In genomic region chr5:7539812-7540645, GRCm38 (mm10) we compare ENCODE assay signal across 28 mouse cellular contexts.
DNase-seq lines count a peak whose midpoint lies in the region; ATAC-seq and TF ChIP-seq lines count a peak whose summit lies in the region.
"Had no signal": no experiment of that assay in that cellular context is flagged by ENCODE, and none has a peak within 500 bp of the region (broad histone marks: within the 10 kb centered on the region; RNA-seq: fewer than 3 reads in every experiment).

No protein-coding gene starts in this region.

- no peaks in the 10 kb centered on the region for H3K9me3 ChIP-seq in midbrain, postnatal 0 days (ENCODE audit: low read length)
- H3K9me3 ChIP-seq in midbrain, embryonic 15.5 days = no peaks in the 10 kb centered on the region
- no peaks in the 10 kb centered on the region for H3K9me3 ChIP-seq in limb, embryonic 13.5 days
- H3K9me3 ChIP-seq in stomach, embryonic 16.5 days (replicated peaks; ENCODE audit: control insufficient read depth, low read length) = no peaks in the 10 kb centered on the region
- H3K9me3 ChIP-seq: embryonic facial prominence, embryonic 15.5 days; heart, embryonic 13.5 days; hindbrain, embryonic 13.5 days; liver, embryonic 12.5 days had no signal

- H3K4me1 ChIP-seq in midbrain, postnatal 0 days (ENCODE audit: insufficient read depth, low read length) = no peaks in the 10 kb centered on the region
- no peaks in the 10 kb centered on the region for H3K4me1 ChIP-seq in midbrain, embryonic 15.5 days
- peaks cover 9% of the 10 kb centered on the region; the same call in 1 of the 2 replicates for H3K4me1 ChIP-seq in limb, embryonic 13.5 days
- H3K4me1 ChIP-seq in stomach, embryonic 16.5 days (ENCODE audit: control insufficient read depth, insufficient read depth, low read length) = no peaks in the 10 kb centered on the region
- H3K4me1 ChIP-seq: embryonic facial prominence, embryonic 15.5 days; heart, embryonic 13.5 days; hindbrain, embryonic 13.5 days; liver, embryonic 12.5 days had no signal

- H3K9ac ChIP-seq in midbrain, postnatal 0 days (replicated peaks; ENCODE audit: low read length, poor library complexity, severe bottlenecking) = no peak overlapping the region
- H3K9ac ChIP-seq in midbrain, embryonic 15.5 days = no peak overlapping the region
- H3K9ac ChIP-seq in limb, embryonic 13.5 days = no peak overlapping the region
- no peak overlapping the region for H3K9ac ChIP-seq in stomach, embryonic 16.5 days (ENCODE audit: low read length)
- H3K9ac ChIP-seq: embryonic facial prominence, embryonic 15.5 days; heart, embryonic 13.5 days; hindbrain, embryonic 13.5 days; liver, embryonic 12.5 days had no signal

- TF ChIP-seq CTCF in midbrain, postnatal 0 days (IDR thresholded peaks at IDR 0.05) = no peak

- no peak overlapping the region for H3K4me3 ChIP-seq in midbrain, postnatal 0 days (ENCODE audit: low read depth, low read length)
- no peak overlapping the region for H3K4me3 ChIP-seq in midbrain, embryonic 15.5 days
- no peak overlapping the region for H3K4me3 ChIP-seq in limb, embryonic 13.5 days
- no peak overlapping the region for H3K4me3 ChIP-seq in stomach, embryonic 16.5 days (replicated peaks; ENCODE audit: low read length)
- H3K4me3 ChIP-seq: embryonic facial prominence, embryonic 15.5 days; heart, embryonic 13.5 days; hindbrain, embryonic 13.5 days; liver, embryonic 12.5 days; myocyte had no signal

- no peaks in the 10 kb centered on the region for H3K27me3 ChIP-seq in midbrain, postnatal 0 days (ENCODE audit: insufficient read depth, low read length)
- no peaks in the 10 kb centered on the region for H3K27me3 ChIP-seq in midbrain, embryonic 15.5 days (replicated peaks)
- H3K27me3 ChIP-seq in limb, embryonic 13.5 days = no peaks in the 10 kb centered on the region
- H3K27me3 ChIP-seq in stomach, embryonic 16.5 days (ENCODE audit: control insufficient read depth, insufficient read depth, low read length) = no peaks in the 10 kb centered on the region
- H3K27me3 ChIP-seq: embryonic facial prominence, embryonic 15.5 days; heart, embryonic 13.5 days; hindbrain, embryonic 13.5 days; liver, embryonic 12.5 days had no signal

- no peak overlapping the region for H3K4me2 ChIP-seq in midbrain, postnatal 0 days (ENCODE audit: low read depth, low read length, poor library complexity, severe bottlenecking)
- H3K4me2 ChIP-seq in midbrain, embryonic 15.5 days = no peak overlapping the region
- no peak overlapping the region for H3K4me2 ChIP-seq in limb, embryonic 13.5 days (replicated peaks)
- H3K4me2 ChIP-seq in stomach, embryonic 16.5 days (ENCODE audit: low read depth, low read length) = no peak overlapping the region
- H3K4me2 ChIP-seq: embryonic facial prominence, embryonic 15.5 days; heart, embryonic 13.5 days; hindbrain, embryonic 13.5 days; liver, embryonic 12.5 days had no signal

- peak; percentile 0 for DNase-seq in embryo, embryonic 10.5 days (ENCODE audit: low spot score)
- no peak for DNase-seq in embryo, embryonic 10 days (ENCODE audit: low spot score)
- DNase-seq in midbrain, postnatal 0 days (ENCODE audit: low spot score) = peak; percentile 10
- DNase-seq in ovary, postnatal 10 days (ENCODE audit: low spot score) = no peak
- no peak for DNase-seq in lung, postnatal 4 days
- DNase-seq: adrenal gland, postnatal 10 days; cerebellum, adult 2 months; cerebellum, postnatal 36 days; gastrocnemius, postnatal 14 days; heart, adult 11 months; heart, postnatal 14 days; lung, adult 2 months; lung, postnatal 14 days; midbrain, embryonic 14.5 days; retina, postnatal 1 day; right cerebral cortex, postnatal 25 days; spleen, adult 18-20 months; thymus, postnatal 36 days had no signal

- WGBS in midbrain, postnatal 0 days = 66% methylated on average over 2 of the region's 2 CpGs
- WGBS in midbrain, embryonic 15.5 days = 75% methylated on average over 2 of the region's 2 CpGs
- 33% methylated on average over 2 of the region's 2 CpGs for WGBS in limb, embryonic 13.5 days
- 52% methylated on average over 2 of the region's 2 CpGs for WGBS in stomach, embryonic 16.5 days

- ATAC-seq in midbrain, postnatal 0 days (ENCODE audit: low FRiP score) = no peak
- ATAC-seq in midbrain, embryonic 15.5 days (replicated peaks) = no peak
- peak; percentile 83 for ATAC-seq in limb, embryonic 13.5 days (ENCODE audit: low FRiP score, low read depth)
- ATAC-seq in stomach, embryonic 16.5 days (ENCODE audit: insufficient read depth, low FRiP score) = peak; percentile 17; the same call in 1 of the 2 replicates
- ATAC-seq: forebrain, embryonic 14.5 days; intestine, postnatal 0 days; liver, embryonic 12.5 days had no signal

- no peak overlapping the region for H3K27ac ChIP-seq in midbrain, postnatal 0 days (ENCODE audit: low read depth, low read length)
- H3K27ac ChIP-seq in midbrain, embryonic 15.5 days = no peak overlapping the region
- H3K27ac ChIP-seq in limb, embryonic 13.5 days = no peak overlapping the region
- H3K27ac ChIP-seq in stomach, embryonic 16.5 days (ENCODE audit: low read length) = no peak overlapping the region
- H3K27ac ChIP-seq: embryonic facial prominence, embryonic 15.5 days; heart, embryonic 13.5 days; hindbrain, embryonic 13.5 days; liver, embryonic 12.5 days had no signal

- H3K36me3 ChIP-seq in midbrain, postnatal 0 days (ENCODE audit: insufficient read depth, low read length) = no peaks in the 10 kb centered on the region
- no peaks in the 10 kb centered on the region for H3K36me3 ChIP-seq in midbrain, embryonic 15.5 days (replicated peaks)
- H3K36me3 ChIP-seq in limb, embryonic 13.5 days = no peaks in the 10 kb centered on the region
- H3K36me3 ChIP-seq in stomach, embryonic 16.5 days (ENCODE audit: control insufficient read depth, insufficient read depth, low read length) = no peaks in the 10 kb centered on the region
- H3K36me3 ChIP-seq: embryonic facial prominence, embryonic 15.5 days; heart, embryonic 13.5 days; hindbrain, embryonic 13.5 days; liver, embryonic 12.5 days had no signal

Comparison
In these comparisons a context has a peak if more than half of its experiments do, and no peak if none do; other contexts are left out.
1. DNase-seq: peak in embryo, embryonic 10.5 days (single experiment) and midbrain, postnatal 0 days (single experiment); none in embryo, embryonic 10 days (single experiment), ovary, postnatal 10 days (single experiment) and lung, postnatal 4 days (0 of 2).
2. ATAC-seq: peak in limb, embryonic 13.5 days (single experiment) and stomach, embryonic 16.5 days (single experiment); none in midbrain, postnatal 0 days (single experiment) and midbrain, embryonic 15.5 days (single experiment).